Mouse (Mus musculus) MEL (cell line): ENCODE measurements at regions not wholly inside any gene's neighbourhood (a gene's known extent, or its start where the extent isn't known, plus 50 kb on each side); places are given as distances from the start of the nearest gene placed in this dataset.

Experiments
- DNase-seq: peaks from one replicate; pipeline ENCODE4 v3.0.0; 2011; ENCODE audit warnings: low read depth, low spot score
- H3K27ac ChIP-seq: 2 replicates; pipeline ENCODE4 v1.5.1; 2012; ENCODE audit warnings: low read depth, mild to moderate bottlenecking, control low read depth, low read length, moderate library complexity; ENCODE audit not compliant: control insufficient read depth
- H3K27me3 ChIP-seq, 2 experiments: fragments of 150-350 bp in 1 of 2; sonication (generic) in 1 of 2; 2 replicates each; pipeline ENCODE4 v1.6.1; 2012; ENCODE audit warnings: low read length in 2 of 2, mild to moderate bottlenecking in 2 of 2, improper control_type of control experiment in 1 of 2, moderate library complexity in 1 of 2; ENCODE audit not compliant: insufficient read depth in 2 of 2, control insufficient read depth in 1 of 2
- H3K36me3 ChIP-seq, 2 experiments: 2 replicates each; pipeline ENCODE4 v1.6.1; 2012 to 2014; ENCODE audit warnings: low read length in 2 of 2, improper control_type of control experiment in 1 of 2, inconsistent platforms in 1 of 2, mild to moderate bottlenecking in 1 of 2; ENCODE audit not compliant: insufficient read depth in 2 of 2, control insufficient read depth in 1 of 2
- H3K4me1 ChIP-seq, 2 experiments: fragments of 150-350 bp in 1 of 2; sonication (generic) in 1 of 2; 2 replicates each; pipeline ENCODE4 v1.6.1; 2012; ENCODE audit warnings: low read length in 2 of 2, improper control_type of control experiment in 1 of 2, mild to moderate bottlenecking in 1 of 2; ENCODE audit not compliant: insufficient read depth in 2 of 2, control insufficient read depth in 1 of 2
- H3K4me3 ChIP-seq, 2 experiments: fragments of 150-350 bp in 1 of 2; sonication (generic) in 1 of 2; 2 replicates each; pipeline ENCODE4 v1.5.1; 2012; ENCODE audit warnings: low read depth in 2 of 2, low read length in 2 of 2, mild to moderate bottlenecking in 2 of 2, moderate library complexity in 2 of 2, control low read depth in 1 of 2, improper control_type of control experiment in 1 of 2; ENCODE audit not compliant: control insufficient read depth in 1 of 2, insufficient read depth in 1 of 2
- H3K79me2 ChIP-seq: 2 replicates; pipeline ENCODE4 v1.6.1; 2012; ENCODE audit warnings: mild to moderate bottlenecking, low read length, moderate library complexity; ENCODE audit not compliant: control insufficient read depth, poor library complexity, insufficient read depth
- H3K9ac ChIP-seq: 2 replicates; pipeline ENCODE4 v1.6.1; 2012; ENCODE audit warnings: low read depth, mild to moderate bottlenecking, control low read depth, low read length, moderate library complexity; ENCODE audit not compliant: control insufficient read depth, poor library complexity, severe bottlenecking
- H3K9me3 ChIP-seq: fragments of 150-350 bp; sonication (generic); replicated peaks from 2 replicates; pipeline ENCODE4 v1.6.1; 2012; ENCODE audit warnings: mild to moderate bottlenecking, low read length, improper control_type of control experiment, moderate library complexity; ENCODE audit not compliant: insufficient read depth
- BHLHE40 ChIP-seq: IDR thresholded peaks from 2 replicates; pipeline ENCODE4 v1.6.1; 2012; ENCODE audit warnings: low read depth, mild to moderate bottlenecking, inconsistent platforms, low read length, improper control_type of control experiment, borderline replicate concordance
- CHD1 ChIP-seq: IDR thresholded peaks from 2 replicates; pipeline ENCODE4 v1.6.1; 2012; ENCODE audit warnings: low read depth, mild to moderate bottlenecking, inconsistent platforms, low read length, improper control_type of control experiment
- CHD2 ChIP-seq: IDR thresholded peaks from 2 replicates; pipeline ENCODE4 v1.6.1; 2011; ENCODE audit warnings: low read length, improper control_type of control experiment
- CTCF ChIP-seq, 3 experiments: IDR thresholded peaks in 2 of 3; conservative IDR thresholded peaks in 1 of 3; 2 replicates each; pipeline ENCODE4 v1.5.1; 2011 to 2012; ENCODE audit warnings: low read length in 3 of 3, low read depth in 2 of 3, mild to moderate bottlenecking in 2 of 3, improper control_type of control experiment in 1 of 3, inconsistent platforms in 1 of 3, mixed read lengths in 1 of 3, moderate library complexity in 1 of 3; ENCODE audit not compliant: control insufficient read depth in 1 of 3, insufficient read depth in 1 of 3, poor library complexity in 1 of 3, severe bottlenecking in 1 of 3
- E2F4 ChIP-seq: IDR thresholded peaks from 2 replicates; pipeline ENCODE4 v1.6.1; 2011; ENCODE audit warnings: low read depth, low read length, improper control_type of control experiment, borderline replicate concordance
- EP300 ChIP-seq, 2 experiments: IDR thresholded peaks; 2 replicates each; pipeline ENCODE4 v1.6.1; 2011; ENCODE audit warnings: improper control_type of control experiment in 2 of 2, low read length in 2 of 2, low read depth in 1 of 2, mild to moderate bottlenecking in 1 of 2
- GABPA ChIP-seq: IDR thresholded peaks from 2 replicates; pipeline ENCODE4 v1.6.1; 2012; ENCODE audit warnings: low read depth, mild to moderate bottlenecking, inconsistent platforms, low read length, improper control_type of control experiment, moderate library complexity
- GATA1 ChIP-seq: IDR thresholded peaks from 2 replicates; pipeline ENCODE4 v1.6.1; 2011; ENCODE audit warnings: low read depth, low read length, improper control_type of control experiment
- HCFC1 ChIP-seq: IDR thresholded peaks from 2 replicates; pipeline ENCODE4 v1.6.1; 2012; ENCODE audit warnings: low read depth, mild to moderate bottlenecking, inconsistent platforms, low read length, improper control_type of control experiment, moderate library complexity
- KAT2A ChIP-seq: conservative IDR thresholded peaks from 2 replicates; pipeline ENCODE4 v1.6.1; 2012; ENCODE audit warnings: low read depth, low read length, improper control_type of control experiment, inconsistent platforms
- MAFK ChIP-seq: IDR thresholded peaks from 2 replicates; pipeline ENCODE4 v1.6.1; 2011; ENCODE audit warnings: low read depth, mild to moderate bottlenecking, low read length, improper control_type of control experiment, borderline replicate concordance
- MAZ ChIP-seq: IDR thresholded peaks from 2 replicates; pipeline ENCODE4 v1.6.1; 2012; ENCODE audit warnings: low read depth, mild to moderate bottlenecking, inconsistent platforms, low read length, improper control_type of control experiment
- MYB ChIP-seq: IDR thresholded peaks from 2 replicates; pipeline ENCODE4 v1.6.1; 2011; ENCODE audit warnings: mild to moderate bottlenecking, low read depth, low read length, improper control_type of control experiment
- MYC ChIP-seq: IDR thresholded peaks from 2 replicates; pipeline ENCODE4 v1.6.1; 2011; ENCODE audit warnings: low read depth, mild to moderate bottlenecking, low read length, improper control_type of control experiment, moderate library complexity
- NRF1 ChIP-seq: IDR thresholded peaks from 2 replicates; pipeline ENCODE4 v1.6.1; 2014; ENCODE audit warnings: low read depth, mild to moderate bottlenecking, inconsistent platforms, low read length, improper control_type of control experiment, moderate library complexity; ENCODE audit not compliant: poor library complexity, insufficient read depth, severe bottlenecking
- POLR2AphosphoS2 ChIP-seq: IDR thresholded peaks from 2 replicates; pipeline ENCODE4 v1.6.1; 2011; ENCODE audit warnings: low read length, improper control_type of control experiment
- RAD21 ChIP-seq: IDR thresholded peaks from 2 replicates; pipeline ENCODE4 v1.6.1; 2011; ENCODE audit warnings: mild to moderate bottlenecking, low read depth, low read length, improper control_type of control experiment
- SMC3 ChIP-seq: IDR thresholded peaks from 2 replicates; pipeline ENCODE4 v1.6.1; 2011; ENCODE audit warnings: low read depth, low read length, improper control_type of control experiment
- TAL1 ChIP-seq: IDR thresholded peaks from 2 replicates; pipeline ENCODE4 v1.6.1; 2012; ENCODE audit warnings: mild to moderate bottlenecking, inconsistent platforms, low read length, moderate library complexity, mixed read lengths
- TCF12 ChIP-seq: IDR thresholded peaks from 2 replicates; pipeline ENCODE4 v1.6.1; 2014; ENCODE audit warnings: low read depth, mild to moderate bottlenecking, inconsistent platforms, low read length, improper control_type of control experiment, moderate library complexity
- UBTF ChIP-seq: IDR thresholded peaks from 2 replicates; pipeline ENCODE4 v1.6.1; 2012; ENCODE audit warnings: low read depth, mild to moderate bottlenecking, inconsistent platforms, low read length, improper control_type of control experiment, moderate library complexity, borderline replicate concordance; ENCODE audit not compliant: insufficient read depth
- ZKSCAN1 ChIP-seq: IDR thresholded peaks from 2 replicates; pipeline ENCODE4 v1.6.1; 2012; ENCODE audit warnings: low read depth, mild to moderate bottlenecking, inconsistent platforms, low read length, improper control_type of control experiment, moderate library complexity
- ZNF384 ChIP-seq: IDR thresholded peaks from 2 replicates; pipeline ENCODE4 v1.6.1; 2012; ENCODE audit warnings: low read depth, mild to moderate bottlenecking, inconsistent platforms, low read length, improper control_type of control experiment

- no peak overlapping the region for H3K9ac ChIP-seq
- H3K36me3 ChIP-seq: no peaks in the 10 kb centered on the region
These were observed 874.2 kb upstream of the Kirrel3 start for GRCm38 (mm10) chr9:33611511-33611910.

GRCm38 (mm10) chr9:33624378-33624777, 861.3 kb upstream of the Kirrel3 start:
- no peaks in the 10 kb centered on the region for H3K27me3 ChIP-seq
- TF ChIP-seq GATA1: no peak
- no peak for TF ChIP-seq TAL1
- no peak for TF ChIP-seq MYB
- TF ChIP-seq BHLHE40: no peak
- TF ChIP-seq HCFC1: no peak

More at GRCm38 (mm10) chr9:33611511-33611910, 874.2 kb upstream of the Kirrel3 start:
- H3K79me2 ChIP-seq: no peaks in the 10 kb centered on the region
- DNase-seq: no peak
- H3K9me3 ChIP-seq: no peaks in the 10 kb centered on the region
- H3K27ac ChIP-seq: no peak overlapping the region
- no peaks in the 10 kb centered on the region for H3K4me1 ChIP-seq
- no peaks in the 10 kb centered on the region for H3K27me3 ChIP-seq
- TF ChIP-seq RAD21 (no peak), UBTF (no peak), MAFK (no peak), MAZ (no peak), BHLHE40 (no peak), TAL1 (no peak), CTCF (IDR thresholded peaks at IDR 0.05 in 2 of 3, conservative IDR thresholded peaks at IDR 0.05 in 1 of 3; ENCODE audit: control insufficient read depth in 1 of 3, insufficient read depth in 1 of 3, low read depth in 2 of 3, low read length in 3 of 3, poor library complexity in 1 of 3, severe bottlenecking in 1 of 3) (no peak), SMC3 (no peak), E2F4 (no peak), POLR2AphosphoS2 (no peak), CHD1 (no peak)
- H3K4me3 ChIP-seq: no peak overlapping the region

GRCm38 (mm10) chr9:33629731-33630473, 855.8 kb upstream of the Kirrel3 start:
- no peak for DNase-seq
- no peak for TF ChIP-seq POLR2AphosphoS2
- TF ChIP-seq MAFK: no peak
- no peak for TF ChIP-seq MAZ
- no peak for TF ChIP-seq MYB
- TF ChIP-seq KAT2A: no peak
- TF ChIP-seq E2F4: no peak
- TF ChIP-seq TCF12: no peak
- no peak for TF ChIP-seq CHD2
- TF ChIP-seq HCFC1: no peak
- TF ChIP-seq ZKSCAN1: no peak
- TF ChIP-seq GABPA: no peak
- TF ChIP-seq BHLHE40: no peak
- no peak for TF ChIP-seq MYC
- TF ChIP-seq NRF1: no peak
- no peak for TF ChIP-seq EP300 (IDR thresholded peaks at IDR 0.05; ENCODE audit: low read depth in 1 of 2, low read length in 2 of 2)
- no peak for TF ChIP-seq CTCF (IDR thresholded peaks at IDR 0.05 in 2 of 3, conservative IDR thresholded peaks at IDR 0.05 in 1 of 3; ENCODE audit: control insufficient read depth in 1 of 3, insufficient read depth in 1 of 3, low read depth in 2 of 3, low read length in 3 of 3, poor library complexity in 1 of 3, severe bottlenecking in 1 of 3)
- TF ChIP-seq CHD1: no peak
- no peak for TF ChIP-seq ZNF384

More at GRCm38 (mm10) chr9:33624378-33624777, 861.3 kb upstream of the Kirrel3 start:
- no peak overlapping the region for H3K27ac ChIP-seq
- no peaks in the 10 kb centered on the region for H3K36me3 ChIP-seq
- no peaks in the 10 kb centered on the region for H3K4me1 ChIP-seq
- DNase-seq: no peak
- H3K9ac ChIP-seq: no peak overlapping the region
- no peaks in the 10 kb centered on the region for H3K79me2 ChIP-seq
- H3K9me3 ChIP-seq: no peaks in the 10 kb centered on the region
- H3K4me3 ChIP-seq: no peak overlapping the region

More at GRCm38 (mm10) chr9:33629731-33630473, 855.8 kb upstream of the Kirrel3 start:
- Histone ChIP-seq H3K4me1 (no peaks in the 10 kb centered on the region), H3K9ac (no peak overlapping the region), H3K27me3 (no peaks in the 10 kb centered on the region), H3K9me3 (no peaks in the 10 kb centered on the region), H3K27ac (no peak overlapping the region), H3K4me3 (no peak overlapping the region), H3K36me3 (no peaks in the 10 kb centered on the region), H3K79me2 (no peaks in the 10 kb centered on the region)
